Mouse (Mus musculus) embryonic fibroblast, embryonic 13.5 days (primary cell): ENCODE measurements around the gene Azgp1. TPM values are rescaled to one million over a fixed set of nuclear protein-coding genes. Genes with fewer than 3 reads are reported as not detected.
"Not testable (repeated sequence)": the region's sequence is repeated elsewhere in the genome, so short reads cannot be mapped to it uniquely, and the experiment has no call there.

ENCODE experiments used
- H3K27ac ChIP-seq: 2 replicates; pipeline ENCODE4 v1.5.1; 2012; ENCODE audit warnings: low read length, control low read depth, inconsistent platforms; ENCODE audit not compliant: insufficient read depth
- H3K4me1 ChIP-seq: 2 replicates; pipeline ENCODE4 v1.6.1; 2011; ENCODE audit warnings: low read length; ENCODE audit not compliant: control insufficient read depth, insufficient read depth
- H3K4me3 ChIP-seq: 2 replicates; pipeline ENCODE4 v1.5.1; 2011; ENCODE audit warnings: mild to moderate bottlenecking, control low read depth, low read length; ENCODE audit not compliant: insufficient read depth
- CTCF ChIP-seq: IDR thresholded peaks from 2 replicates; pipeline ENCODE4 v1.5.1; 2011; ENCODE audit warnings: mild to moderate bottlenecking, control low read depth, low read length, moderate library complexity, borderline replicate concordance; ENCODE audit not compliant: insufficient read depth
- POLR2A ChIP-seq: IDR thresholded peaks from 2 replicates; pipeline ENCODE4 v1.6.1; 2011; ENCODE audit warnings: low read depth, mild to moderate bottlenecking, control low read depth, low read length, moderate library complexity
- polyA plus RNA-seq: library from polyadenylated mRNA; stranded (reverse); fragments of >200 nt; gene quantifications from 2 replicates; pipeline ENCODE4 v1.2.4, GENCODE M21; 2011; ENCODE audit warnings: low read depth; ENCODE audit not compliant: missing spikeins, insufficient read length

Gene Azgp1
- polyA plus RNA-seq, 1 experiment = not detected

- TF ChIP-seq CTCF (no peak), POLR2A (no peak)
- Histone ChIP-seq H3K4me1 (no peaks in the 10 kb centered on the region), H3K27ac (no peak overlapping the region), H3K4me3 (no peak overlapping the region)
Measured at GRCm38 (mm10) chr5:137973161-137973560, 8.2 kb upstream of the Azgp1 start.

- Histone ChIP-seq H3K27ac (no peak overlapping the region), H3K4me3 (no peak overlapping the region), H3K4me1 (no peaks in the 10 kb centered on the region)
- TF ChIP-seq POLR2A (no peak), CTCF (no peak)
Measured at GRCm38 (mm10) chr5:137973738-137974137, 7.6 kb upstream of the Azgp1 start.

- TF ChIP-seq CTCF = no peak
- no peak for TF ChIP-seq POLR2A
- Histone ChIP-seq H3K27ac (no peak overlapping the region), H3K4me3 (no peak overlapping the region), H3K4me1 (no peaks in the 10 kb centered on the region)
Measured at GRCm38 (mm10) chr5:137974724-137975123, 6.6 kb upstream of the Azgp1 start.

- H3K4me3 ChIP-seq = no peak overlapping the region
- TF ChIP-seq CTCF (no peak), POLR2A (no peak)
- no peak overlapping the region for H3K27ac ChIP-seq
- H3K4me1 ChIP-seq = no peaks in the 10 kb centered on the region
Measured at GRCm38 (mm10) chr5:137975434-137975833, 5.9 kb upstream of the Azgp1 start.

GRCm38 (mm10) chr5:137977291-137977690 is 4.0 kb upstream of the Azgp1 start:
- Histone ChIP-seq H3K4me1 (no peaks in the 10 kb centered on the region), H3K27ac (no peak overlapping the region), H3K4me3 (no peak overlapping the region)
- no peak for TF ChIP-seq CTCF
- TF ChIP-seq POLR2A = no peak

- no peak for TF ChIP-seq CTCF
- no peak for TF ChIP-seq POLR2A
- H3K4me3 ChIP-seq = no peak overlapping the region
- H3K27ac ChIP-seq = no peak overlapping the region
Measured at GRCm38 (mm10) chr5:137979081-137979480, 2.2 kb upstream of the Azgp1 start.

GRCm38 (mm10) chr5:137986351-137986750 is 5.0 kb downstream of the Azgp1 start:
- H3K4me1 ChIP-seq = no peaks in the 10 kb centered on the region
- TF ChIP-seq POLR2A = no peak
- TF ChIP-seq CTCF = no peak

More at GRCm38 (mm10) chr5:137979081-137979480, 2.2 kb upstream of the Azgp1 start:
- no peaks in the 10 kb centered on the region for H3K4me1 ChIP-seq

GRCm38 (mm10) chr5:138009437-138009836 is 28.1 kb downstream of the Azgp1 start:
- no peak for TF ChIP-seq POLR2A
- TF ChIP-seq CTCF = no peak
- no peaks in the 10 kb centered on the region for H3K4me1 ChIP-seq
- H3K4me3 ChIP-seq = no peak overlapping the region
- no peak overlapping the region for H3K27ac ChIP-seq

More at GRCm38 (mm10) chr5:137986351-137986750, 5.0 kb downstream of the Azgp1 start:
- Histone ChIP-seq H3K27ac (no peak overlapping the region), H3K4me3 (no peak overlapping the region)

- no peak overlapping the region for H3K4me3 ChIP-seq
- no peak overlapping the region for H3K27ac ChIP-seq
- no peaks in the 10 kb centered on the region for H3K4me1 ChIP-seq
- TF ChIP-seq POLR2A (no peak), CTCF (no peak)
Measured at GRCm38 (mm10) chr5:138012382-138012781, 31.1 kb downstream of the Azgp1 start.

GRCm38 (mm10) chr5:138016530-138016929 is 35.2 kb downstream of the Azgp1 start:
- no peaks in the 10 kb centered on the region for H3K4me1 ChIP-seq

GRCm38 (mm10) chr5:138016997-138017396 is 35.7 kb downstream of the Azgp1 start:
- no peak overlapping the region for H3K27ac ChIP-seq
- no peak overlapping the region for H3K4me3 ChIP-seq
- H3K4me1 ChIP-seq = no peaks in the 10 kb centered on the region
- TF ChIP-seq CTCF (no peak), POLR2A (no peak)

More at GRCm38 (mm10) chr5:138016530-138016929, 35.2 kb downstream of the Azgp1 start:
- Histone ChIP-seq H3K4me3 (no peak overlapping the region), H3K27ac (no peak overlapping the region)
- TF ChIP-seq CTCF (no peak), POLR2A (no peak)

- not testable (repeated sequence) for H3K4me1 ChIP-seq, H3K4me3 ChIP-seq
Measured at GRCm38 (mm10) chr5:138019577-138019976, 38.3 kb downstream of the Azgp1 start.

GRCm38 (mm10) chr5:138020961-138021479 is 39.7 kb downstream of the Azgp1 start, which contains the start of the genes Smok3a and Smok3b:
Gene Smok3a, plus strand, starts transcription at chr5:138021261.
Gene Smok3b, plus strand, starts transcription at chr5:138021429.
- not testable (repeated sequence) for H3K4me3 ChIP-seq, H3K27ac ChIP-seq, H3K4me1 ChIP-seq

More at GRCm38 (mm10) chr5:138019577-138019976, 38.3 kb downstream of the Azgp1 start:
- H3K27ac ChIP-seq = not testable (repeated sequence)
